Mouse (Mus musculus) mature B cell (primary cell): ENCODE data around the gene Elk1.

Experiments
- in situ Hi-C: fragments of 300-500 bp; cut with MboI; formaldehyde crosslinking; loops from 2 replicates; pipeline ENCODE4 v1.14.3; 2019

Elk1 gene

GRCm38 (mm10) chrX:20950191-20950880 lies at the start of gene Elk1:
Elk1 (minus strand) TSS chrX:20950608.
- in situ Hi-C loops, result loop anchor here (25.0 kb wide), 1 partner anchor 288 kb away; the partner anchor contains the start of gene Uba1

DNA sequence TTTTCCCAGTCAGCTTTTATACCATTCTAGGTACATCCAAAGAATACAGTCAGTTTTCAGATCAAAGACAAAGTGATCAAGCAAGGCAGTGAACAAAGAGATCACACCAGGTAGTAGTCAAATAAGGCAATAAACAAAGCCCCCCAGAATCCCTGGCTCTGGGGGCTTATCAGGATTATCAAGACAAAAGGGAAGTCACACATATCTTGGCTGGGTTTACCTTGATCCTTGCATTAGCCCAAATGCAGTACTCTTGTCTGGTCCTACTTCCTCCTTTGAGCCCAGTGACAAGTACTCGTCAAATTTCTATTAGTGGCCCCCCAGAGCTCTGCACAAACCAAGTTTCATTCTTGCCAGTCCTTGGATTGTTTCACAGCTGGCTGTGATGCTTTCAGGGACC lies 30.5 kb upstream of the Elk1 start:
- in situ Hi-C loops, result no loop called here

DNA sequence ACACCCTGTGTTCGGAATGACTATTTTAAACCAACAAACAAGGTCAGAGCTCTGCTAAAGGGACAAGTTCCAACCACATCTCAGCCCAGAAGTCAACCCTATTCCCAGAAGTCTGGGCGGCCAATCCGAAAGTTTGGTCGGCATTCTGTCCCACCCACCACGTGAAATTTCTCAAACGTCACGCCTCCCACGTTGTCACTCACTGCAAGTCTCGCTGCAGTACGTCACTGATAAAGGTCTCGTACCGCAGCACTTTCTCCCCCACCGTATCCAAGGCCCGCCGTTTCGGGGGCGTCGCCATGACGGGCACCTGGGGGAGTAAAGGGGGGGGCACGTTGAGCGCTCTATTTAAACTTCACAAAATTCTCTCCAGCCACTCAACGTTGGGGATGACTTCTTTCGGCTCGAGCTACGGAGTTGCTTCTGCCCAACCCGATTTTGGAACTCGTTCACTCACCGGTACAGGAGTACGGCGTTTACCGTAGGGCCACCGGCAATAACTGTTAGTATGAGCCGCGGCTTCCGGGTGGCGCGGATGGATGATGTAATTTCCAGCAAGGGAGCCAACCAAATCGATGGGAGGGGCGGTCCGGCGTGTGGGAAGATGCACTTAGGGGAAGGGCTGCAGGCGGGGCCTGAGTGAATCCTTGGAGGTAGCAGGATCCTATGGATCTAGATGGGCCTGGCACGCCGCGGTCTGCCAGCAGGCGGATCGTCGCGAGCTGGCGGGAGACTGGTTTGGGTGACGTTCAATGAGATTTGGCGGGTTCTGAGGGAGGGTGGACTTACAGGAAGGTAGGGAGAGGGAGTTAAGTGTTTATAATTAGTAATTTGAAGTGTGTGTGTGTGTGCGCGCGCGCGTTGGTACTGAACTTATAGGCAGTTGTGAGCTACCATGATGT lies 11.3 kb upstream of the Elk1 start, which contains the start of gene Uxt:
TSS of gene Uxt (minus strand) at position 541 of the 902 bp plus-strand sequence.
- in situ Hi-C loops, result loop anchor here (25.0 kb wide), 1 partner anchor 299 kb away; the partner anchor contains the start of gene Uba1

- in situ Hi-C loops, result loop anchor here (25.0 kb wide), 1 partner anchor 109 kb away; no protein-coding TSS in a partner anchor
Observed at GRCm38 (mm10) chrX:20946055-20946454, 4.4 kb downstream of the Elk1 start.

DNA sequence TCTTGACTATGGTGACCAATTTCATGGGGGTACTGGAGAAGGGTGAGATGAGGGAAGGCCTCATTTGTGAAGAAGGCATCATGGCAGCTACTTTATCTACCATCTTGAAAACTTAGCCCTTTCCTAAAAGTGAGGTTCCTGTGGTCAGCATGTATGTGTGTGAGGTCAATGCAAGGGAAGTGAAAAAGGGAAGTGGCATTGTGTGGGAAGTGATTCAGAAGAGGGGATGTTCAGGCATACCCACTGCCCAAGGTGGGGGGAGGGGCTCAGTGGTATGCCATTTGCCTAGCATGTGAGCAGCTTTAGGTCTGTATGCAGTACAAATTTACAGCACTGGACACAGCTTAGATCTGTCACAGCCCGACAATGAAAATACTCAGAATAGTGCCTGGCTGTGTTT lies 18.4 kb downstream of the Elk1 start:
- in situ Hi-C loops, result loop anchor here (25.0 kb wide), 1 partner anchor 95 kb away; no protein-coding TSS in a partner anchor

- in situ Hi-C loops, result loop anchor here (25.0 kb wide), 1 partner anchor 94 kb away; no protein-coding TSS in a partner anchor
Observed at GRCm38 (mm10) chrX:20931364-20931763, 19.0 kb downstream of the Elk1 start, which contains the start of gene Cfp. Cfp (minus strand) TSS chrX:20931555.

GRCm38 (mm10) chrX:20929859-20930258 lies 20.5 kb downstream of the Elk1 start:
- in situ Hi-C loops, result loop anchor here (25.0 kb wide), 1 partner anchor 93 kb away; no protein-coding TSS in a partner anchor

- in situ Hi-C loops, result loop anchor here (25.0 kb wide), 1 partner anchor 88 kb away; no protein-coding TSS in a partner anchor
Observed at GRCm38 (mm10) chrX:20924976-20925375, 25.4 kb downstream of the Elk1 start.

- in situ Hi-C loops, result no loop called here
Observed at GRCm38 (mm10) chrX:20923506-20923905, 26.9 kb downstream of the Elk1 start.

GRCm38 (mm10) chrX:20921366-20921765 lies 29.0 kb downstream of the Elk1 start:
- in situ Hi-C loops, result no loop called here

GRCm38 (mm10) chrX:20920844-20921364 lies 29.5 kb downstream of the Elk1 start, which contains the start of gene Syn1:
Syn1 (minus strand) TSS chrX:20921004.
- in situ Hi-C loops, result no loop called here

DNA sequence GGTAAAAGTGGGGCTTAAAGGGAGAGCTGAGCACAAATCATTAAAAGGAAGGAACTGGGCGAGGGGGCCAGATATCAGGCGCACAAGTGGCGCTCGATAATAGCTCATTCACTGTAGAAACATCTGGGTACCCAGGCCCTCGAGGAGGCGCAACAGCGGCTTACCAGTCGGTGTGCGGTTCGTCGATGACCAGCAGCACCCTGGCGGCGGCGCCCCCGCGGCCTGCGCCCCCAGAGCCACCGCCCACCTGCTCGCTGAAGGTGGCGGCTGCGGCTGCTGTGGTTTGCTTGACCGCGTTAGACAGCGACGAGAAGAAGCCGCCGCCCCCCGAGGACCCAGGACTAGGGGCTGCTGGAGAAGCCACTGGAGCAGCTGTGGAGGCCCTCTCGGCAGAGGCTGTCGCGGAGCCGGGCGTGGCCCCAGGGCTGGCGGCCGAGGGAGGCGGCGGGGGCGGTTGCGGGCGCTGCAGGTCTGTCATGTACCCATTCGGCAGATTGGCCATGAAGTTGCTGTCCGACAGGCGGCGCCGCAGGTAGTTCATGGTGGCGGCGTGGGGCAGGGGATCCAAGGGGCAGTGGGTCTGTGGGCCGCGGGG lies 30.1 kb downstream of the Elk1 start:
- in situ Hi-C loops, result no loop called here

GRCm38 (mm10) chrX:20915075-20915474 lies 35.3 kb downstream of the Elk1 start:
- in situ Hi-C loops, result no loop called here

DNA sequence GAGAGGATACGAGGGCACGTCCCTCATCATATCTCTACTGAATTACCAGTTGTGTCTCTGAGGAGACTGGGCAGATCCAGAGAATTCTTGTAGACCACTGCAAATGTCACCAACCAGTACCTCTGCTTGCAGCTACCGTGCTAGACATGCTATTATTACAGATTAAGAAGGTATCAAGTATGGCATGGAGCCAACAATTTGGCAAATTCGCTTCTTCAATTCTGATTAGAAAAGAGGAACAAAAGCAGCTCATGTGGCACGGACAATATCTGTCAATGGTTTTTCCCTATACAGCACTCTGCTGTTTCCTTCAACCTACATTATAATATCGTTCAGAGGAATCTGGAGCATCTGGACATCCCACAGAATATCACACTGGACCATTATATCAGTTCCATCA lies 36.7 kb downstream of the Elk1 start:
- in situ Hi-C loops, result no loop called here

DNA sequence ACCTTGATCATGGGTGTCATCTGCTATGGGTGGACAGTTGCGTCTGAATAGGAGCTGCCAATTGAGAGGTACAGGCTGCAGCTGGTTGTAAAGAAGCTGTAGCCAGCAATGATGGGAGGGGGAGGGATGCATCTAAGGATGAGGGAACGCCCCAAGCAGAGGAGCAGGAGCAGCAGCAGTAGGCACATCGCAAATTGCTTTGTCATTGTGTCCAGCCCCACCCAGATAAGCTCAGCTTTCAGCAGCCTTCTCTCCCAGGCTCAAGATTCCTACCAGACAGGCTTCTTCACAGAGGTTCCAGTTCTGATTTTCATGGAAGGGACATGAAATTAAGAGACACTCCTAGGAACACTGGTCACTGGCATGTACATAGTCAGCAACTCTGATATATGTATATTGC lies 40.3 kb downstream of the Elk1 start:
- in situ Hi-C loops, result no loop called here
